In genomic region chr1:31043208-31043607, GRCm38 (mm10) we compare ENCODE assay signal across 28 mouse cellular contexts.
DNase-seq lines count a peak whose midpoint lies in the region; ATAC-seq and TF ChIP-seq lines count a peak whose summit lies in the region.
"Had no signal": no experiment of that assay in that cellular context is flagged by ENCODE, and none has a peak within 500 bp of the region (broad histone marks: within the 10 kb centered on the region; RNA-seq: fewer than 3 reads in every experiment).

No protein-coding gene starts in this region.

- no peaks in the 10 kb centered on the region for H3K27me3 ChIP-seq in liver, embryonic 16.5 days (ENCODE audit: control insufficient read depth, insufficient read depth, low read depth, low read length)
- no peaks in the 10 kb centered on the region for H3K27me3 ChIP-seq in liver, embryonic 12.5 days (replicated peaks)
- H3K27me3 ChIP-seq in intestine, embryonic 15.5 days (replicated peaks) = no peaks in the 10 kb centered on the region
- H3K27me3 ChIP-seq in small intestine, adult 2 months (ENCODE audit: control insufficient read depth, insufficient read depth, low read length) = no peaks in the 10 kb centered on the region
- H3K27me3 ChIP-seq: embryonic facial prominence, embryonic 13.5 days; forebrain, embryonic 12.5 days; forebrain, embryonic 15.5 days; hindbrain, embryonic 13.5 days; Patski had no signal

- no peaks in the 10 kb centered on the region for H3K4me1 ChIP-seq in liver, embryonic 16.5 days (ENCODE audit: control insufficient read depth, low read depth, low read length)
- H3K4me1 ChIP-seq in liver, embryonic 12.5 days = no peaks in the 10 kb centered on the region
- no peaks in the 10 kb centered on the region for H3K4me1 ChIP-seq in intestine, embryonic 15.5 days (replicated peaks)
- peaks cover 5% of the 10 kb centered on the region; the same call in 1 of the 2 replicates for H3K4me1 ChIP-seq in small intestine, adult 2 months (ENCODE audit: control insufficient read depth, insufficient read depth, insufficient read length, low read length)
- H3K4me1 ChIP-seq: embryonic facial prominence, embryonic 10.5 days; embryonic facial prominence, embryonic 13.5 days; forebrain, embryonic 12.5 days; forebrain, embryonic 15.5 days; hindbrain, embryonic 10.5 days; hindbrain, embryonic 13.5 days had no signal

- no peak for TF ChIP-seq POLR2A in small intestine, adult 2 months (IDR thresholded peaks at IDR 0.05; ENCODE audit: low read depth, low read length)

- 58% methylated on average over 3 of the region's 3 CpGs for WGBS in liver, embryonic 16.5 days (ENCODE audit: insufficient replicate concordance)
- WGBS in liver, embryonic 12.5 days (ENCODE audit: insufficient replicate concordance) = 61% methylated on average over 3 of the region's 3 CpGs
- WGBS in intestine, embryonic 15.5 days = 60% methylated on average over 3 of the region's 3 CpGs
- WGBS in small intestine, adult 2 months = 35% methylated on average over 3 of the region's 3 CpGs

- peak; percentile 26 for DNase-seq in adrenal gland, adult 2 months
- no peak for DNase-seq in adrenal gland, adult 8-10 months
- DNase-seq in frontal cortex, postnatal 36 days (ENCODE audit: low spot score in 2 of 2) = no peak
- DNase-seq in thymus, postnatal 10 days (ENCODE audit: low spot score in 2 of 2) = no peak
- DNase-seq: adrenal gland, postnatal 10 days; cerebellum, adult 11-12 months; cerebellum, adult 8-10 months; cerebellum, postnatal 10 days; cerebellum, postnatal 36 days; embryo, embryonic 11 days; gastrocnemius, postnatal 10 days; gastrocnemius, postnatal 36 days; heart, postnatal 36 days had no signal

- no peak overlapping the region for H3K27ac ChIP-seq in liver, embryonic 16.5 days (ENCODE audit: low read length)
- H3K27ac ChIP-seq in liver, embryonic 12.5 days = no peak overlapping the region
- no peak overlapping the region for H3K27ac ChIP-seq in intestine, embryonic 15.5 days
- H3K27ac ChIP-seq in small intestine, adult 2 months (ENCODE audit: insufficient read depth, low read depth, low read length) = peak overlapping the region; percentile 84
- H3K27ac ChIP-seq: embryonic facial prominence, embryonic 10.5 days; embryonic facial prominence, embryonic 13.5 days; forebrain, embryonic 12.5 days; forebrain, embryonic 15.5 days; hindbrain, embryonic 10.5 days; hindbrain, embryonic 13.5 days had no signal

- peak; percentile 63; the same call in 1 of the 2 replicates for ATAC-seq in liver, embryonic 16.5 days (ENCODE audit: low read depth)
- no peak for ATAC-seq in liver, embryonic 12.5 days
- ATAC-seq in intestine, embryonic 15.5 days = peak; percentile 39; the same call in 1 of the 2 replicates
- ATAC-seq: forebrain, embryonic 15.5 days; hindbrain, embryonic 16.5 days; Patski had no signal

- no peak overlapping the region for H3K9ac ChIP-seq in liver, embryonic 16.5 days (ENCODE audit: low read depth, low read length)
- no peak overlapping the region for H3K9ac ChIP-seq in liver, embryonic 12.5 days
- H3K9ac ChIP-seq in intestine, embryonic 15.5 days = no peak overlapping the region
- H3K9ac ChIP-seq: embryonic facial prominence, embryonic 13.5 days; forebrain, embryonic 12.5 days; forebrain, embryonic 15.5 days; hindbrain, embryonic 13.5 days had no signal

- no peak overlapping the region for H3K4me2 ChIP-seq in liver, embryonic 16.5 days (ENCODE audit: low read depth, low read length)
- no peak overlapping the region for H3K4me2 ChIP-seq in liver, embryonic 12.5 days
- no peak overlapping the region for H3K4me2 ChIP-seq in intestine, embryonic 15.5 days (replicated peaks)
- H3K4me2 ChIP-seq: embryonic facial prominence, embryonic 13.5 days; forebrain, embryonic 12.5 days; forebrain, embryonic 15.5 days; heart, embryonic 11.5 days; hindbrain, embryonic 13.5 days had no signal

- H3K9me3 ChIP-seq in liver, embryonic 16.5 days (replicated peaks; ENCODE audit: control insufficient read depth, low read length) = no peaks in the 10 kb centered on the region
- H3K9me3 ChIP-seq in liver, embryonic 12.5 days (replicated peaks) = no peaks in the 10 kb centered on the region
- no peaks in the 10 kb centered on the region for H3K9me3 ChIP-seq in intestine, embryonic 15.5 days
- H3K9me3 ChIP-seq: embryonic facial prominence, embryonic 10.5 days; embryonic facial prominence, embryonic 13.5 days; forebrain, embryonic 12.5 days; forebrain, embryonic 15.5 days; G1E; hindbrain, embryonic 10.5 days; hindbrain, embryonic 13.5 days had no signal

- no peak overlapping the region for H3K4me3 ChIP-seq in liver, embryonic 16.5 days (ENCODE audit: low read depth, low read length)
- no peak overlapping the region for H3K4me3 ChIP-seq in liver, embryonic 12.5 days
- H3K4me3 ChIP-seq in intestine, embryonic 15.5 days (replicated peaks) = no peak overlapping the region
- H3K4me3 ChIP-seq in small intestine, adult 2 months (ENCODE audit: low read depth, low read length) = no peak overlapping the region
- H3K4me3 ChIP-seq: embryonic facial prominence, embryonic 10.5 days; embryonic facial prominence, embryonic 13.5 days; erythroblast, embryonic 14.5 days; forebrain, embryonic 12.5 days; forebrain, embryonic 15.5 days; hindbrain, embryonic 10.5 days; hindbrain, embryonic 13.5 days had no signal

- no peak for TF ChIP-seq CTCF in small intestine, adult 2 months (IDR thresholded peaks at IDR 0.05; ENCODE audit: extremely low read depth, insufficient read length, insufficient replicate concordance, low read depth, low read length)

- H3K36me3 ChIP-seq in liver, embryonic 16.5 days (ENCODE audit: control insufficient read depth, insufficient read depth) = no peaks in the 10 kb centered on the region
- H3K36me3 ChIP-seq in liver, embryonic 12.5 days = no peaks in the 10 kb centered on the region
- no peaks in the 10 kb centered on the region for H3K36me3 ChIP-seq in intestine, embryonic 15.5 days
- no peaks in the 10 kb centered on the region for H3K36me3 ChIP-seq in small intestine, adult 2 months (ENCODE audit: control insufficient read depth, insufficient read depth, low read length)
- H3K36me3 ChIP-seq: embryonic facial prominence, embryonic 10.5 days; embryonic facial prominence, embryonic 13.5 days; forebrain, embryonic 12.5 days; forebrain, embryonic 15.5 days; G1E; hindbrain, embryonic 10.5 days; hindbrain, embryonic 13.5 days had no signal
